Mouse (Mus musculus) left cerebral cortex, adult 2 months (tissue): ENCODE measurements around the gene Fkbp2. TPM values are rescaled to one million over a fixed set of nuclear protein-coding genes. Genes with fewer than 3 reads are reported as not detected.

ENCODE experiments used
- DNase-seq, 2 experiments: peaks; one replicate each; pipeline ENCODE4 v3.0.0; 2021 to 2022; ENCODE audit warnings: low spot score in 2 of 2, mixed read lengths in 1 of 2; ENCODE audit errors: extremely low spot score in 1 of 2
- H3K27ac ChIP-seq: fragments of 200-600 bp; 2 replicates; pipeline ENCODE4 v1.8.1; 2022
- H3K4me3 ChIP-seq: fragments of 200-600 bp; 2 replicates; pipeline ENCODE4 v1.8.1; 2022
- CTCF ChIP-seq: fragments of 200-600 bp; IDR thresholded peaks from 2 replicates; pipeline ENCODE4 v1.8.1; 2022; ENCODE audit warnings: antibody characterized with exemption, mild to moderate bottlenecking, moderate library complexity
- intact Hi-C: fragments of 180-260 bp; cut with DNase I; formaldehyde crosslinking; loops from one replicate; pipeline ENCODE4 v1.15.1; 2025
- long read RNA-seq, 2 experiments: library from polyadenylated mRNA; stranded (forward); transcript quantifications; one replicate each; pipeline ENCODE4 v2.0.0; 2021; ENCODE audit warnings: borderline mapping rate in 2 of 2
- total RNA-seq, 2 experiments: library from RNA; stranded (reverse); gene quantifications; 2 replicates each; pipeline ENCODE4 v1.2.3; 2021

The Fkbp2 gene
- 100 to 1,000 TPM; 106 to 108 TPM for total RNA-seq
- long read RNA-seq, experiment 1, transcript Fkbp2-201 (6 exons, 642 nt) = minor isoform, 14 of 59 reads
- long read RNA-seq, experiment 1, transcript Fkbp2-202 (6 exons, 664 nt) = major isoform, 29 of 59 reads
- long read RNA-seq, experiment 1, partial matches to known transcripts = 7 of 59 reads
- long read RNA-seq, experiment 1, other reads (novel, unspliced or antisense) = 5 of 59 reads
- long read RNA-seq, experiment 2, transcript Fkbp2-202 (6 exons, 664 nt) = major isoform, 21 of 56 reads
- long read RNA-seq, experiment 2, transcript Fkbp2-201 (6 exons, 642 nt) = minor isoform, 19 of 56 reads
- long read RNA-seq, experiment 2, partial matches to known transcripts = 7 of 56 reads
- long read RNA-seq, experiment 2, other reads (novel, unspliced or antisense) = 5 of 56 reads

DNA sequence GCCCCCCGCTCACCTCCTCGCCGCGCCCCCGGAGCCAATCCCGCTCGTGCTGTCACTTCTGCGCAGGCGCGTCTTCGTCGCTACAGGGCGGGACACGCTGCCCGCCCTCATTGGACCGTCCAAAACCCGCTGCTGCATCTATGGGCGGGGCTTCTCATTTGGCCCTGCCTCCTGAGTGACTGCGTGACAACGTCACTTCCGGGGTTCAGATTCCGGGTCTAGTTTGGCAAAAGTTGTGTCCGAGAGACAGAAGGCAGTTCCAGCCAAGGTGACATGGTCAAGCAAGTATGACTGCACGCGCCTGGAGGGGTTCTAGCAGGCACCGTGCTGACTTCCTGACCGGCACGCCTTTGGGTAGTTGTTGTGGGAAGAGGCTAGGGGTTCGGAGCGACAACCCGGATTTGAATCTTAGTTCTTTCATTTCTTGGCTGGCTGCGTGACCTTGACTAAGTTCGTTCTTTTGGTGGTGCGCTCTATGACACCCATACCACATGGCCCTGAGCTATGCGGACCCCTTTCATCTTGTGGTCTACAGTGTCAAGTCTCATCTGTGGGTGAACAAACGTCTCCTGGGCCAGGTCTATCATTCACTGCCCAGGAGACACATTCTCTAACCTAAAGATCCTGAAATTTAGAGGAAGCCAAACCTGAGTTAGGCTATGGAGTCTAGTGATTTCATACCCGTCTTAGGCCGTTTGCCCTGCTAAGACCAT is at the start of gene Fkbp2:
Fkbp2 (minus strand) TSS at position 121 of the 713 bp plus-strand sequence.
- intact Hi-C loops = no loop called here
- Histone ChIP-seq H3K4me3 (peak within 1 kb of the TSS; percentile 91), H3K27ac (peak within 1 kb of the TSS; percentile 99)
- no peak for TF ChIP-seq CTCF
- DNase-seq = peak; percentile 97 to 98

DNA sequence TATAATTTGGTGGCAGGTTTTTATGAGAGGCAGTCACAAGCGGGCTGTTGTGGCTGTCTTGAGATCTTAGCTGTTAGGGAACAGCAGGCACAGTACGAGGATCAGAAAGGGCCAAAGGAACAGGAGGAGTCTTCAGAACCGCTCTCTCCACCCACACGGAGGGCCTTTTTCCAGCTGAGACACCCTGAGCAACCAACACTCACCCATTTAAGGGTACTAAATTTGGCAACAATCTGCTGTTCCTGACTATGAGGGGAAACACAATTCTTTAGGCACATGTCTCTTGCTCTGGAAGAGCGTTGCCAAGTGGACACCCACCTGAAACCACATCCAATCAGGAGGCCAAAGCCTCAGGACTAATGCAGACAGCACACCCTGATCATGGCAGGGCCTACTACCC is 49.2 kb upstream of the Fkbp2 start:
- no peak overlapping the region for H3K4me3 ChIP-seq
- H3K27ac ChIP-seq = peak overlapping the region; percentile 40
- intact Hi-C loops = no loop called here
- peak; percentile 30 to 63 for DNase-seq
- no peak for TF ChIP-seq CTCF

DNA sequence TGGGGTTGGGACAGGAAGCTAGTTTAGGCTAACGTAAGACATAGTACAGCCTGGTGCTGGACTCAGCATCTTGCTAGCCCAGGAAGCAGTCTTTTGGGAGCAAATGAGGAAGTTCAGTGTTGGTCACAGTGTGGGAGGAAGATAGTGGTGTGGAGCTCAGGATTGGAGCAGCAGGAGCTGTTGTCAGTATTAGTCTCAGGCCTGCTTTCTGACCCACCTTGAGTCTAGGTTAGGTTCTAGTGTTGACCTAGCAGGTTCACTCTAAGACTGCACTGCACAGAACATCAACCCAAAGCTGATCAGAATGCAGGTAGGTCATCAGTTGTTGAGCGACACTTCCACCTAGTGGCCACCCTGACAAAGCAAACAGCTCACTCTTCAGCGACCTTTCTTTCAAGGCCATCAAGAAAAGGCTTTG is 39.9 kb upstream of the Fkbp2 start:
- H3K27ac ChIP-seq = no peak overlapping the region
- TF ChIP-seq CTCF = peak; percentile 69
- intact Hi-C loops = loop anchor here (1.0 kb wide), 1 partner anchor 96 kb away; no protein-coding TSS in a partner anchor
- no peak overlapping the region for H3K4me3 ChIP-seq
- no peak for DNase-seq

DNA sequence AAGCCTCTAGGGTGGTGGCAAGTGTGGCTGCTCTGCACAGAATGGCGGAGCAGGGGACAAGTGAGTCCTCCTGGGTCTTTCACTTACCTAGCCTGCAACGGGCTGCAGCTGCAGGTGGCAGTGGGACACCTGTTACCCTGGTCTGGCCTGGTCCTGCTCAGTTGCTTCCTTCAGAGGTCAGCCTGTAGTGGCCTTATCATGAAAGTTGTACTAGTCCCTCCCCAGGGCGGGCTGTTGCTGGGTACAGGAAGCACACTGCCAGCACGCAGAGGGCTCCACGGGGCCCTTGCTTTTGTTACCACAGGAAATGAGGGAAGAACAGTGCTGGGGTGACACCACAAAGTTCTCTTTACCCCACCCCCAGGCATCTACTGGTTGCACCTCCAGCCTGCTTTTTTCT is 38.9 kb upstream of the Fkbp2 start, which contains the start of gene Fermt3:
Fermt3 (minus strand) TSS at position 279 of the 400 bp plus-strand sequence.
- intact Hi-C loops = loop anchor here (2.0 kb wide), 1 partner anchor 22 kb away; the partner anchor contains the start of genes Nudt22 and Trpt1
- DNase-seq = no peak
- Histone ChIP-seq H3K27ac (no peak within 1 kb of the TSS; the same call in 1 of the 2 replicates), H3K4me3 (no peak within 1 kb of the TSS)
- TF ChIP-seq CTCF = no peak

DNA sequence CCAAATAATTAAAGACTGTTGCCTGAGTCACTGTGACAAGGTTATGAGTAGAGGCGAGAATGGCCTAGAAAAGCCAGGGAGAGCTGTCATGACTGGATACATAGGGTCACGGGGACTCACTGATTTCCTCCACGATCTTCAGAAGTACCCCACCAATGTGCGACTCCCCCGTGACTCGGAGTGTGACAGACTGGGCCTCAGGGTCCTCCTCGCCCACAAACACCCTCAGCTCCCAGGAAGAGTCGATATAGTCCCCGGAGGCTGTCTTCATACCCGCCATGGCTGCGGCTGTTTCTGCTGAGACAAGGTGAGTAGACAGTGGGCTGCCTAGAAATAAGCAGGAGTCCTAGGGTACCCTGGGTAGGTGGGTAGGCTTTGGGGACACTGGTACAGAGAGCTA is 38.2 kb upstream of the Fkbp2 start:
- intact Hi-C loops = loop anchor here (2.0 kb wide), 1 partner anchor 22 kb away; the partner anchor contains the start of genes Nudt22 and Trpt1
- Histone ChIP-seq H3K27ac (no peak overlapping the region; the same call in 1 of the 2 replicates), H3K4me3 (no peak overlapping the region)
- TF ChIP-seq CTCF = no peak
- DNase-seq = no peak

DNA sequence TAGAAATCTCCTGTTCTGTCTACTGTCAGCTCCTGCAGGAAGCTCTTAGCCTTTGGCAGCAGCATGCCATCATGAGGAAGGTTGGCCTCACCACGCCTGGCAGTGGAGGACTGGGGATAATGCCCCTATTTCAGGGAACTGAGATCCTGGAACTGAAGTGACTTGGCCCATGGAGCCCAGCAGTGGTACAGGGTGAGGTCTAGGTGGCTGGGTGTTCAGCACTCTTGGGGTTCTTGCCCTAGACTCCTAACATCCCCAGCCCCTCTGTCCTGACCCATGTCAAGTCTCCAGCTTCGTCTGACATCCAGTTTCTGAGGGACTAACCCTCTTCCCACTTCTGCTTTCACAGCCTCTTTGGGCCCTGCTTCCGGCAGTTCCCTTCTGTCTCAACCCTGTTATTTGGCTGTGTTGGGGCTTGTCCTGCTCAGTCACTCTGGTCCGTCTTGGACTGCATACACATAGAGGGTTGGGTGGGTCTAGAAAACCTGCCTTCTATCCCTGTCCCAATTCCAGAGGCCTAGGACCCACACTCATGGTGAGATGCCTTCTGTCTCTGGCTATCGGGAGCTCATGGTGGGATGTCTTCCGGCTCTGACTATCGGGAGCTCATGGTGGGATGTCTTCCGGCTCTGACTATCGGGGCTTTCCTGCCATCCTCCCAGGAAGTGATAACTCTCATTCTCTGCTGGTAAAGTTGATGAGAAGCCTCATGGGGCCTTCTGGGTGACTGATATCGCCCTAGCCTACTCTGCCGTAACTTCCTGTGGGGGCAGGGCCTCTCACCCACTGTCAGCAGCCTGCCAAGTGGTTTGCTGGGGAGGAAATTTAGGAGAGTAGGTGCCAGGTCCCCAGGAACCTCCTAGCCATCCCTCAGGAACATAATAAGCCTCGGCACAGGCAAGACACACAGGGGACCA is 37.5 kb upstream of the Fkbp2 start:
- TF ChIP-seq CTCF = no peak
- Histone ChIP-seq H3K27ac (no peak overlapping the region), H3K4me3 (no peak overlapping the region)
- no peak for DNase-seq
- intact Hi-C loops = loop anchor here (2.0 kb wide), 1 partner anchor 21 kb away; the partner anchor contains the start of genes Nudt22 and Trpt1

DNA sequence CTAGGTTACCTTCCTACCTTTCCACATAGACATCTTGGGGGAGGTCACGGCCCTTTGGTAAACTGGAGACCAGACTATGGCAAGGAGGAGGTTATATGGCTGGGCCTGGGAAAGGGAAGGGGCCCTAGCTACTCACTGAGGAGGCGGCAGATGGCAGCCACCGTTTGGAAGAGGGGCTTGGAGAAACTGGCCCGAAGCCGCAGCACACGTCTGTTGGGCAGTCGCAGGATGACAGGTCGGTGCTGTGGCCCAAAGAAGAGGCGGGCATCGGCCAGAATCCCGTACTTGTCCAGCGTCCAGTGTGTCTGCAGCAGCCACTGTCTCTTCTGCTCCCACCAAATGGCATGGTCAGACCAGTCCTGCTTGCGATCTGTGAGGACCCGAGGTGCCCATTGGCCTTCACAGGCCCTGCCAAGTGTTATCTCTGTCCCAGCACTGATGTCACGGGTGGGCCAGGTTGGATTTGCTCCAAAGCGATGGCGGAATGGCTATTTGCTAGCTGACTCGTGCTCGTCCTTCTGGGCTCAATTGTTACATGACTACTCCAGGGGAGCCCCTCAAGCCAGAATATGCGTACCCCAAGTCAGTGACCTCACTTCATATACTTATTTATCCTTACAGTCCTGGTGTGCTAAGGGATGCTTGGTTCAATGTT is 34.3 kb upstream of the Fkbp2 start:
- intact Hi-C loops = no loop called here
- DNase-seq = no peak
- Histone ChIP-seq H3K4me3 (no peak overlapping the region), H3K27ac (no peak overlapping the region)
- no peak for TF ChIP-seq CTCF

DNA sequence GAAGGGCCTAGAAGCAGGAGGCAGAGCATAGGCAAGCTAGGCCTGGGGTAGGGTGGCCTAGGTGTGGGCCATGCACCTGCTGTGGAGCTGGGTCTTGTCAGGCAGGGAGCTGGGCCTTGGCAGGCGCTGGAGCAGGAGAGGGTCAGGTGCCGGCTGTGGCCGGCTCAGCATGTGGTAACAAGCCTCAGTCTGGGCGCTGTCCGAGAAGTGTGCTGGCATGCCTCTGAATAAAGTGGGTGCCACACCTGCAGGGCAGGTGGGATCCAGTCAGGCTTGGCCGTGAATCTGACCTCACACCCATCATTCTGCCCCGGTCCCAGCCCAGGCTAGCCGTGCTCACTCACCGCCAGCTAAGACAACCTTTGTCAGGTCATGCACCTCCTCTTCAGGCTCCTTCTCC is 33.7 kb upstream of the Fkbp2 start:
- Histone ChIP-seq H3K4me3 (no peak overlapping the region), H3K27ac (no peak overlapping the region)
- DNase-seq = no peak
- TF ChIP-seq CTCF = no peak
- intact Hi-C loops = no loop called here

DNA sequence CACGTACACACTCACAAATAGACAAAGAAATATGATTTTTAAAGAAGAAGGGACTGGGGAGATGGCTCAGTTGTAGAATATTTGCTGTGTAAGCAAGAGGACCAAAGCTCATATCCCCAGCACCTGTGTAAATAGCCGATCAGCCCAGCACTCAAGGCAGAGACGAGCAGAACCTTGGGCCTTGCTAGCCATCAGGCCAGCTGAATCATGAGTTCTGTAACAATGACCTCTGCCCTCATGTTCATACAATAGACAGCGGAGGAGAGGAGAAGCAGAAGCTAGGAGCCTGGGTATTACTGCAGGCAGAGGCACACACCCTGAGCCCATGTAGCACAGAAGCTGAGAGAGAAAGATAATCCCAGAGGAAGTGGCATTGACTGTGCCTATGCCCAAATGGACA is 32.1 kb upstream of the Fkbp2 start:
- TF ChIP-seq CTCF = no peak
- no peak for DNase-seq
- intact Hi-C loops = no loop called here
- no peak overlapping the region for H3K4me3 ChIP-seq
- H3K27ac ChIP-seq = no peak overlapping the region

DNA sequence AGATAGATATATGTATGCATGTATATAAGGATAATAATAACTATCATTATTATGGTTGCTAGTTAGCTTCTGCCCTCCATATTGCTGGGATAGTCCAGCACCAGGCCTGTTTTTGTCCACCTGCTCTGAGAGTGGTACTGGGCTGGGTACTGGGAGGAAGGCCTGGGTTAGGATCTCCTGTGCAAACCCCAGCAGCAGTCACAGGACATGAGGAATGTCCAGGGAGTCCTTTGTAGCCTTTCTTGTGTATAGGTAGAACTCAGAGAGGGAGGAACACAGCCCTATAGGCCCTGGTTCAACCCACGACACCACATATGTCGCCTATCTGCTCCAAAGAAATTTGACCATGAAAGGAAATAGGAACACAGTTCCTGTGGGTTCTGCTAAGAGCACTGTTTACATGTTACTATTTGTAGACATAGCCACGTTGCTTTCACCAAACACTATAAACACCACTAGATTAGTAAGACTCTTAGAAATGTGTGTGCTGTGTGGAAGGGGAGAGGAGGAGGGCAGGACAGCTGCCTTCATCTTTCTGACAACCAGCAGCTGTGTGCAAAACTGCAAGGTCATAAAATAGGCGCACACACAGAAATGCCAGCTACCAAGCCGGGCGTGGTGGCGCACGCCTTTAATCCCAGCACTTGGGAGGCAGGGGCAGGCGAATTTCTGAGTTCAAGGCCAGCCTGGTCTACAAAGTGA is 26.7 kb upstream of the Fkbp2 start:
- no peak for TF ChIP-seq CTCF
- H3K27ac ChIP-seq = no peak overlapping the region
- intact Hi-C loops = no loop called here
- no peak overlapping the region for H3K4me3 ChIP-seq
- DNase-seq = no peak
